Mouse (Mus musculus): ENCODE data around the gene Matk. TPM values are rescaled to one million over a fixed set of nuclear protein-coding genes. Genes with fewer than 3 reads are reported as not detected.

Gene Matk
- total RNA-seq (2023) = 15.3 TPM

GRCm38 (mm10) chr10:81252424-81253419 lies at the start of gene Matk:
Gene Matk (plus strand): TSS chr10:81252935.

GRCm38 (mm10) chr10:81230438-81231332 lies 22.1 kb upstream of the Matk start, which contains the start of gene Atcay:
Gene Atcay (minus strand): TSS chr10:81230833.

GRCm38 (mm10) chr10:81232580-81233225 lies 20.0 kb upstream of the Matk start, which contains the start of gene Zfr2:
Gene Zfr2 (plus strand): TSS chr10:81233155.

GRCm38 (mm10) chr10:81266211-81267105 lies 13.7 kb downstream of the Matk start, which contains the start of the genes Mrpl54 and Apba3:
Gene Mrpl54 (minus strand): TSS chr10:81266934.
Gene Apba3 (plus strand): TSS chr10:81266960.

GRCm38 (mm10) chr10:81291511-81292104 lies 38.9 kb downstream of the Matk start, which contains the start of gene Tjp3:
Gene Tjp3 (minus strand): TSS chr10:81291581.

GRCm38 (mm10) chr10:81292554-81293333 lies 40.0 kb downstream of the Matk start, which contains the start of gene Pip5k1c:
Gene Pip5k1c (plus strand): TSS chr10:81292963.

Other genes with a start within 250 kb of the Matk start
- gene Gng7, start 238.0 kb upstream of the Matk start, total RNA-seq (2023) = not detected
- gene Diras1, start 227.3 kb upstream of the Matk start, total RNA-seq (2023) = not detected
- gene Slc39a3, start 215.5 kb upstream of the Matk start, total RNA-seq (2023) = 17.1 TPM
- 55.5 TPM for gene Sgta, start 192.8 kb upstream of the Matk start, total RNA-seq (2023)
- gene Thop1, start 182.9 kb upstream of the Matk start, total RNA-seq (2023) = 13.4 TPM
- not detected for gene Creb3l3, start 154.1 kb upstream of the Matk start, total RNA-seq (2023)
- gene Map2k2, start 147.0 kb upstream of the Matk start, total RNA-seq (2023) = 128 TPM
- 58.9 TPM for gene Zbtb7a, start 117.7 kb upstream of the Matk start, total RNA-seq (2023)
- 34.9 TPM for gene Pias4, start 85.0 kb upstream of the Matk start, total RNA-seq (2023)
- 2,367 TPM for gene Eef2, start 76.3 kb upstream of the Matk start, total RNA-seq (2023)
- 62.3 TPM for gene Dapk3, start 69.9 kb upstream of the Matk start, total RNA-seq (2023)
- not detected for gene 4930442H23Rik, start 69.1 kb upstream of the Matk start, total RNA-seq (2023)
- not detected for gene Nmrk2, start 50.9 kb upstream of the Matk start, total RNA-seq (2023)
- gene Atcay, start 22.1 kb upstream of the Matk start, total RNA-seq (2023) = 0.50 TPM
- 4.9 TPM for gene Zfr2, start 19.8 kb upstream of the Matk start, total RNA-seq (2023)
- gene Mrpl54, start 14.0 kb downstream of the Matk start, total RNA-seq (2023) = 104 TPM
- 45.7 TPM for gene Apba3, start 14.0 kb downstream of the Matk start, total RNA-seq (2023)
- 4.3 TPM for gene Tjp3, start 38.6 kb downstream of the Matk start, total RNA-seq (2023)
- 128 TPM for gene Pip5k1c, start 40.0 kb downstream of the Matk start, total RNA-seq (2023)
- gene Cactin, start 68.2 kb downstream of the Matk start, total RNA-seq (2023) = 47.9 TPM
- 26.1 TPM for gene Tbxa2r, start 75.8 kb downstream of the Matk start, total RNA-seq (2023)
- not detected for gene Gipc3, start 90.3 kb downstream of the Matk start, total RNA-seq (2023)
- 55.4 TPM for gene Hmg20b, start 97.5 kb downstream of the Matk start, total RNA-seq (2023)
- gene Mfsd12, start 104.6 kb downstream of the Matk start, total RNA-seq (2023) = 5.4 TPM
- gene 4930404N11Rik, start 112.9 kb downstream of the Matk start, total RNA-seq (2023) = 7.5 TPM
- 27.2 TPM for gene Fzr1, start 125.6 kb downstream of the Matk start, total RNA-seq (2023)
- gene Dohh, start 131.5 kb downstream of the Matk start, total RNA-seq (2023) = 32.6 TPM
- 4.7 TPM for gene Gm48551, start 131.5 kb downstream of the Matk start, total RNA-seq (2023)
- gene Gm48552, start 136.1 kb downstream of the Matk start, total RNA-seq (2023) = 9.7 TPM
- gene Smim24, start 140.1 kb downstream of the Matk start, total RNA-seq (2023) = 2.2 TPM
- gene Nfic, start 202.7 kb downstream of the Matk start, total RNA-seq (2023) = 20.3 TPM
- 1.2 TPM for gene Celf5, start 229.8 kb downstream of the Matk start, total RNA-seq (2023)
- gene Ncln, start 243.5 kb downstream of the Matk start, total RNA-seq (2023) = 199 TPM
- gene S1pr4, start 247.2 kb downstream of the Matk start, total RNA-seq (2023) = 139 TPM

Measured in CD4-positive naive resting alpha-beta T cell, adult 57 days (primary cell).